Mouse (Mus musculus) C2C12 (cell line): Measurements from ENCODE around the gene Mturn.

Experiments
- CEBPB ChIP-seq: IDR thresholded peaks from one replicate; pipeline ENCODE4 v1.6.1; 2011; ENCODE audit warnings: low read depth, mild to moderate bottlenecking, control low read depth, moderate library complexity
- CTCF ChIP-seq: IDR thresholded peaks from one replicate; pipeline ENCODE4 v1.5.1; 2011; ENCODE audit not compliant: control insufficient read depth, insufficient read depth, insufficient read length
- FOSL1 ChIP-seq: IDR thresholded peaks from one replicate; pipeline ENCODE4 v1.8.0; 2011; ENCODE audit warnings: mild to moderate bottlenecking, low read length; ENCODE audit not compliant: poor library complexity, insufficient read depth, severe bottlenecking
- MAX ChIP-seq: IDR thresholded peaks from one replicate; pipeline ENCODE4 v1.6.1; 2011; ENCODE audit warnings: mild to moderate bottlenecking, control low read depth
- MYOD1 ChIP-seq: IDR thresholded peaks from one replicate; pipeline ENCODE4 v1.6.1; 2011; ENCODE audit warnings: low read depth; ENCODE audit not compliant: control insufficient read depth, insufficient read length
- MYOG ChIP-seq: IDR thresholded peaks from one replicate; pipeline ENCODE4 v1.6.1; 2011; ENCODE audit not compliant: control insufficient read depth, insufficient read length; ENCODE audit errors: extremely low read depth
- USF1 ChIP-seq: IDR thresholded peaks from one replicate; pipeline ENCODE4 v1.6.1; 2011; ENCODE audit warnings: low read depth, mild to moderate bottlenecking, control low read depth, moderate library complexity

GRCm38 (mm10) chr6:54657861-54658260 lies 23.6 kb upstream of the Mturn start:
- no peak for TF ChIP-seq MYOD1
- no peak for TF ChIP-seq CTCF
- TF ChIP-seq FOSL1, result no peak
- no peak for TF ChIP-seq CEBPB
- TF ChIP-seq MAX, result no peak
- no peak for TF ChIP-seq MYOG
- TF ChIP-seq USF1, result no peak
